Mouse (Mus musculus): ENCODE measurements around the gene Nxph3.

GRCm38 (mm10) chr11:95467731-95468130, 46.6 kb downstream of the Nxph3 start:
- TF ChIP-seq CTCF (IDR thresholded peaks at IDR 0.05) (no peak), EP300 (IDR thresholded peaks at IDR 0.05) (no peak)
